Mouse (Mus musculus): ENCODE results near the gene Olfr740. TPM values are rescaled to one million over a fixed set of nuclear protein-coding genes. Genes with fewer than 3 reads are reported as not detected.

Olfr740 gene
- not detected in 2 replicates for total RNA-seq (2014; rRNA removed; ENCODE audit: low replicate concordance)
- not detected in 2 replicates for polyA plus RNA-seq (2015; fragmentation: Nextera tagmentation; extraction: Ambion mirVana)

DNA sequence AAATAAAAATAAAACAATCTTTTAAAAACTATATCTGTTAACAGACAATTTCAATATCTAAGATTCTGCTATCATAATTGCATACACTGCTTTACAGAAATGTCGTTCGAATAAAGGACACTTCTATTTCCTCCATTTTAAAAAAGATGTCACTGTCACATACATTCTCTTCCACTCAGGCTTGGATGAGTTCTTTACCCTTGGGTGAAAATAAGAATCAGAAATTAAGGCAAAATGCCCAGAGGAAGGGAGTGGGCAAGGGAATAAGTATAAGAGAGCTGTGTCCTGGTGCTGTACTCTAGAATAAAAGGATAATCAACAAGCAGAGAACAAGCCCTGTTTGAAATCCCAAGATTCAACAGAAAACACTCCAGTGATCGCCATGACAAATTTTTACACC lies at the start of gene Olfr740:
Olfr740 (plus strand) TSS at position 301 of the 400 bp plus-strand sequence.
- no peak for TF ChIP-seq CTCF (IDR thresholded peaks at IDR 0.05; ENCODE audit: low read depth)
- TF ChIP-seq EP300 (IDR thresholded peaks at IDR 0.05; ENCODE audit: low read depth), result no peak
- no peaks in the 10 kb centered on the region for H3K9me3 ChIP-seq (replicated peaks; ENCODE audit: control insufficient read depth, low read length)
- 73% methylated on average over 3 of the region's 3 CpGs for WGBS
- no peaks in the 10 kb centered on the region for H3K36me3 ChIP-seq (replicated peaks; ENCODE audit: control insufficient read depth, insufficient read depth, low read length)
- ATAC-seq (ENCODE audit: insufficient read depth, low read depth) (no peak), DNase-seq (ENCODE audit: low spot score) (no peak)
- H3K27ac ChIP-seq (ENCODE audit: low read depth), result no peak within 1 kb of the TSS
- H3K4me1 ChIP-seq (ENCODE audit: control insufficient read depth, insufficient read depth), result no peaks in the 10 kb centered on the region
- no peak within 1 kb of the TSS for H3K9ac ChIP-seq (replicated peaks; ENCODE audit: low read depth, low read length)
- no peak within 1 kb of the TSS for H3K4me3 ChIP-seq (ENCODE audit: low read depth, low read length)
- no peaks in the 10 kb centered on the region for H3K27me3 ChIP-seq (ENCODE audit: control insufficient read depth, insufficient read depth, low read length)
- H3K4me2 ChIP-seq (ENCODE audit: low read depth, low read length), result no peak within 1 kb of the TSS

- Histone ChIP-seq H3K4me1 (ENCODE audit: control insufficient read depth, insufficient read depth) (no peaks in the 10 kb centered on the region), H3K4me2 (ENCODE audit: low read depth, low read length) (no peak within 1 kb of the TSS), H3K9me3 (replicated peaks; ENCODE audit: control insufficient read depth, low read length) (no peaks in the 10 kb centered on the region), H3K4me3 (ENCODE audit: low read depth, low read length) (no peak within 1 kb of the TSS), H3K27me3 (ENCODE audit: control insufficient read depth, insufficient read depth, low read length) (no peaks in the 10 kb centered on the region), H3K27ac (ENCODE audit: low read depth) (no peak within 1 kb of the TSS), H3K9ac (replicated peaks; ENCODE audit: low read depth, low read length) (no peak within 1 kb of the TSS), H3K36me3 (replicated peaks; ENCODE audit: control insufficient read depth, insufficient read depth, low read length) (no peaks in the 10 kb centered on the region)
- DNase-seq (ENCODE audit: low spot score), result no peak
- no peak for ATAC-seq (ENCODE audit: insufficient read depth, low read depth)
- no peak for TF ChIP-seq CTCF (IDR thresholded peaks at IDR 0.05; ENCODE audit: low read depth)
- no peak for TF ChIP-seq EP300 (IDR thresholded peaks at IDR 0.05; ENCODE audit: low read depth)
- 79% methylated on average over 1 of the region's 1 CpGs for WGBS
Measured at GRCm38 (mm10) chr14:50407268-50407667, 38.1 kb upstream of the Olfr740 start, which contains the start of gene Olfr738. Gene Olfr738 (plus strand): TSS chr14:50407568.

- Histone ChIP-seq H3K9ac (replicated peaks; ENCODE audit: low read depth, low read length) (no peak within 1 kb of the TSS), H3K4me2 (ENCODE audit: low read depth, low read length) (no peak within 1 kb of the TSS), H3K27me3 (ENCODE audit: control insufficient read depth, insufficient read depth, low read length) (no peaks in the 10 kb centered on the region), H3K27ac (ENCODE audit: low read depth) (no peak within 1 kb of the TSS), H3K36me3 (replicated peaks; ENCODE audit: control insufficient read depth, insufficient read depth, low read length) (no peaks in the 10 kb centered on the region), H3K9me3 (replicated peaks; ENCODE audit: control insufficient read depth, low read length) (no peaks in the 10 kb centered on the region), H3K4me1 (ENCODE audit: control insufficient read depth, insufficient read depth) (no peaks in the 10 kb centered on the region), H3K4me3 (ENCODE audit: low read depth, low read length) (no peak within 1 kb of the TSS)
- TF ChIP-seq CTCF (IDR thresholded peaks at IDR 0.05; ENCODE audit: low read depth) (no peak), EP300 (IDR thresholded peaks at IDR 0.05; ENCODE audit: low read depth) (no peak)
- 55% methylated on average over 2 of the region's 2 CpGs for WGBS
- ATAC-seq (ENCODE audit: insufficient read depth, low read depth), result no peak
- DNase-seq (ENCODE audit: low spot score), result no peak
Measured at GRCm38 (mm10) chr14:50418326-50418725, 27.0 kb upstream of the Olfr740 start, which contains the start of gene Olfr739. Gene Olfr739 (plus strand): TSS chr14:50418626.

- H3K4me3 ChIP-seq (ENCODE audit: low read depth, low read length), result no peak within 1 kb of the TSS
- H3K4me1 ChIP-seq (ENCODE audit: control insufficient read depth, insufficient read depth), result no peaks in the 10 kb centered on the region
- H3K9me3 ChIP-seq (replicated peaks; ENCODE audit: control insufficient read depth, low read length), result no peaks in the 10 kb centered on the region
- H3K4me2 ChIP-seq (ENCODE audit: low read depth, low read length), result no peak within 1 kb of the TSS
- 56% methylated on average over 2 of the region's 2 CpGs for WGBS
- no peak within 1 kb of the TSS for H3K9ac ChIP-seq (replicated peaks; ENCODE audit: low read depth, low read length)
- no peaks in the 10 kb centered on the region for H3K27me3 ChIP-seq (ENCODE audit: control insufficient read depth, insufficient read depth, low read length)
- ATAC-seq (ENCODE audit: insufficient read depth, low read depth) (no peak), DNase-seq (ENCODE audit: low spot score) (no peak)
- no peak within 1 kb of the TSS for H3K27ac ChIP-seq (ENCODE audit: low read depth)
- no peak for TF ChIP-seq CTCF (IDR thresholded peaks at IDR 0.05; ENCODE audit: low read depth)
- TF ChIP-seq EP300 (IDR thresholded peaks at IDR 0.05; ENCODE audit: low read depth), result no peak
- H3K36me3 ChIP-seq (replicated peaks; ENCODE audit: control insufficient read depth, insufficient read depth, low read length), result no peaks in the 10 kb centered on the region
Measured at GRCm38 (mm10) chr14:50472438-50472837, 27.1 kb downstream of the Olfr740 start, which contains the start of gene Olfr741. Gene Olfr741 (plus strand): TSS chr14:50472738.

- H3K27ac ChIP-seq (ENCODE audit: low read depth), result no peak overlapping the region
- no peaks in the 10 kb centered on the region for H3K4me1 ChIP-seq (ENCODE audit: control insufficient read depth, insufficient read depth)
- no peak overlapping the region for H3K4me3 ChIP-seq (ENCODE audit: low read depth, low read length)
- no peaks in the 10 kb centered on the region for H3K27me3 ChIP-seq (ENCODE audit: control insufficient read depth, insufficient read depth, low read length)
- H3K36me3 ChIP-seq (replicated peaks; ENCODE audit: control insufficient read depth, insufficient read depth, low read length), result no peaks in the 10 kb centered on the region
- no peak overlapping the region for H3K9ac ChIP-seq (replicated peaks; ENCODE audit: low read depth, low read length)
- ATAC-seq (ENCODE audit: insufficient read depth, low read depth) (no peak), DNase-seq (ENCODE audit: low spot score) (no peak)
- H3K4me2 ChIP-seq (ENCODE audit: low read depth, low read length), result no peak overlapping the region
- no peaks in the 10 kb centered on the region for H3K9me3 ChIP-seq (replicated peaks; ENCODE audit: control insufficient read depth, low read length)
- TF ChIP-seq CTCF (IDR thresholded peaks at IDR 0.05; ENCODE audit: low read depth), result no peak
- TF ChIP-seq EP300 (IDR thresholded peaks at IDR 0.05; ENCODE audit: low read depth), result no peak
- WGBS, result 47% methylated on average over 2 of the region's 2 CpGs
Measured at GRCm38 (mm10) chr14:50478406-50478805, 33.1 kb downstream of the Olfr740 start.

- ATAC-seq (ENCODE audit: insufficient read depth, low read depth), result no peak
- Histone ChIP-seq H3K9ac (replicated peaks; ENCODE audit: low read depth, low read length) (no peak within 1 kb of the TSS), H3K27me3 (ENCODE audit: control insufficient read depth, insufficient read depth, low read length) (no peaks in the 10 kb centered on the region), H3K27ac (ENCODE audit: low read depth) (no peak within 1 kb of the TSS), H3K9me3 (replicated peaks; ENCODE audit: control insufficient read depth, low read length) (no peaks in the 10 kb centered on the region), H3K36me3 (replicated peaks; ENCODE audit: control insufficient read depth, insufficient read depth, low read length) (no peaks in the 10 kb centered on the region), H3K4me2 (ENCODE audit: low read depth, low read length) (no peak within 1 kb of the TSS), H3K4me3 (ENCODE audit: low read depth, low read length) (no peak within 1 kb of the TSS), H3K4me1 (ENCODE audit: control insufficient read depth, insufficient read depth) (no peaks in the 10 kb centered on the region)
- WGBS, result 41% methylated on average over 2 of the region's 2 CpGs
- DNase-seq (ENCODE audit: low spot score), result no peak
- TF ChIP-seq EP300 (IDR thresholded peaks at IDR 0.05; ENCODE audit: low read depth) (no peak), CTCF (IDR thresholded peaks at IDR 0.05; ENCODE audit: low read depth) (no peak)
Measured at GRCm38 (mm10) chr14:50503300-50503699, 58.0 kb downstream of the Olfr740 start, which contains the start of gene Olfr742. Gene Olfr742 (plus strand): TSS chr14:50503600.

Other genes starting within 250 kb of the Olfr740 start
- gene Olfr731, start 203.7 kb upstream of the Olfr740 start, total RNA-seq (2014; rRNA removed; ENCODE audit: low replicate concordance), result not detected in 2 replicates
- gene Olfr731, start 203.7 kb upstream of the Olfr740 start, polyA plus RNA-seq (2015; fragmentation: Nextera tagmentation; extraction: Ambion mirVana), result not detected in 2 replicates
- gene Olfr732, start 161.3 kb upstream of the Olfr740 start, total RNA-seq (2014; rRNA removed; ENCODE audit: low replicate concordance), result not detected in 2 replicates
- gene Olfr732, start 161.3 kb upstream of the Olfr740 start, polyA plus RNA-seq (2015; fragmentation: Nextera tagmentation; extraction: Ambion mirVana), result not detected in 2 replicates
- gene Olfr733, start 144.0 kb upstream of the Olfr740 start, total RNA-seq (2014; rRNA removed; ENCODE audit: low replicate concordance), result not detected in 2 replicates
- gene Olfr733, start 144.0 kb upstream of the Olfr740 start, polyA plus RNA-seq (2015; fragmentation: Nextera tagmentation; extraction: Ambion mirVana), result not detected in 2 replicates
- not detected in 2 replicates for gene Olfr734, start 118.8 kb upstream of the Olfr740 start, total RNA-seq (2014; rRNA removed; ENCODE audit: low replicate concordance)
- not detected in 2 replicates for gene Olfr734, start 118.8 kb upstream of the Olfr740 start, polyA plus RNA-seq (2015; fragmentation: Nextera tagmentation; extraction: Ambion mirVana)
- gene Olfr735, start 96.7 kb upstream of the Olfr740 start, total RNA-seq (2014; rRNA removed; ENCODE audit: low replicate concordance), result not detected in 2 replicates
- not detected in 2 replicates for gene Olfr735, start 96.7 kb upstream of the Olfr740 start, polyA plus RNA-seq (2015; fragmentation: Nextera tagmentation; extraction: Ambion mirVana)
- gene Tlr11, start 87.6 kb upstream of the Olfr740 start, total RNA-seq (2014; rRNA removed; ENCODE audit: low replicate concordance), result not detected in 2 replicates
- not detected in 2 replicates for gene Tlr11, start 87.6 kb upstream of the Olfr740 start, polyA plus RNA-seq (2015; fragmentation: Nextera tagmentation; extraction: Ambion mirVana)
- not detected in 2 replicates for gene Olfr736, start 64.4 kb upstream of the Olfr740 start, total RNA-seq (2014; rRNA removed; ENCODE audit: low replicate concordance)
- gene Olfr736, start 64.4 kb upstream of the Olfr740 start, polyA plus RNA-seq (2015; fragmentation: Nextera tagmentation; extraction: Ambion mirVana), result not detected in 2 replicates
- not detected in 2 replicates for gene Olfr738, start 38.0 kb upstream of the Olfr740 start, total RNA-seq (2014; rRNA removed; ENCODE audit: low replicate concordance)
- not detected in 2 replicates for gene Olfr738, start 38.0 kb upstream of the Olfr740 start, polyA plus RNA-seq (2015; fragmentation: Nextera tagmentation; extraction: Ambion mirVana)
- not detected in 2 replicates for gene Olfr739, start 26.9 kb upstream of the Olfr740 start, total RNA-seq (2014; rRNA removed; ENCODE audit: low replicate concordance)
- not detected in 2 replicates for gene Olfr739, start 26.9 kb upstream of the Olfr740 start, polyA plus RNA-seq (2015; fragmentation: Nextera tagmentation; extraction: Ambion mirVana)
- gene Olfr741, start 27.2 kb downstream of the Olfr740 start, total RNA-seq (2014; rRNA removed; ENCODE audit: low replicate concordance), result not detected in 2 replicates
- gene Olfr741, start 27.2 kb downstream of the Olfr740 start, polyA plus RNA-seq (2015; fragmentation: Nextera tagmentation; extraction: Ambion mirVana), result not detected in 2 replicates
- gene Olfr742, start 58.1 kb downstream of the Olfr740 start, total RNA-seq (2014; rRNA removed; ENCODE audit: low replicate concordance), result not detected in 2 replicates
- not detected in 2 replicates for gene Olfr742, start 58.1 kb downstream of the Olfr740 start, polyA plus RNA-seq (2015; fragmentation: Nextera tagmentation; extraction: Ambion mirVana)
- not detected in 2 replicates for gene Olfr743, start 76.3 kb downstream of the Olfr740 start, total RNA-seq (2014; rRNA removed; ENCODE audit: low replicate concordance)
- gene Olfr743, start 76.3 kb downstream of the Olfr740 start, polyA plus RNA-seq (2015; fragmentation: Nextera tagmentation; extraction: Ambion mirVana), result not detected in 2 replicates
- not detected in 2 replicates for gene Olfr744, start 169.3 kb downstream of the Olfr740 start, total RNA-seq (2014; rRNA removed; ENCODE audit: low replicate concordance)
- gene Olfr744, start 169.3 kb downstream of the Olfr740 start, polyA plus RNA-seq (2015; fragmentation: Nextera tagmentation; extraction: Ambion mirVana), result not detected in 2 replicates
- not detected in 2 replicates for gene Olfr745, start 193.8 kb downstream of the Olfr740 start, total RNA-seq (2014; rRNA removed; ENCODE audit: low replicate concordance)
- gene Olfr745, start 193.8 kb downstream of the Olfr740 start, polyA plus RNA-seq (2015; fragmentation: Nextera tagmentation; extraction: Ambion mirVana), result not detected in 2 replicates
- not detected in 2 replicates for gene Olfr746, start 201.5 kb downstream of the Olfr740 start, total RNA-seq (2014; rRNA removed; ENCODE audit: low replicate concordance)
- not detected in 2 replicates for gene Olfr746, start 201.5 kb downstream of the Olfr740 start, polyA plus RNA-seq (2015; fragmentation: Nextera tagmentation; extraction: Ambion mirVana)
- not detected in 2 replicates for gene Olfr747, start 247.7 kb downstream of the Olfr740 start, total RNA-seq (2014; rRNA removed; ENCODE audit: low replicate concordance)
- gene Olfr747, start 247.7 kb downstream of the Olfr740 start, polyA plus RNA-seq (2015; fragmentation: Nextera tagmentation; extraction: Ambion mirVana), result not detected in 2 replicates

Measured in heart, postnatal 0 days (tissue).